Mouse (Mus musculus) embryonic facial prominence, embryonic 11.5 days (tissue): ENCODE data around the gene Soat1. TPM values are rescaled to one million over a fixed set of nuclear protein-coding genes. Genes with fewer than 3 reads are reported as not detected.

Experiments
- ATAC-seq: fragments of 200-750 bp; cut with Nextera tagmentation; replicated peaks from 2 replicates; pipeline ENCODE4 v1.8.0; 2017; ENCODE audit warnings: low read depth; ENCODE audit not compliant: insufficient number of reproducible peaks, low FRiP score, low TSS enrichment
- DNase-seq: peaks from one replicate; pipeline ENCODE4 v3.0.0-alpha.2; 2015; ENCODE audit warnings: low spot score
- H3K27ac ChIP-seq: fragments of 300-500 bp; sonication (generic); replicated peaks from 2 replicates; pipeline ENCODE4 v1.5.1; 2014; ENCODE audit warnings: mild to moderate bottlenecking, low read depth, low read length, control low read depth
- H3K27me3 ChIP-seq: fragments of 300-500 bp; sonication (generic); 2 replicates; pipeline ENCODE4 v1.6.1; 2014; ENCODE audit warnings: mild to moderate bottlenecking, low read length, moderate library complexity, mixed read lengths; ENCODE audit not compliant: control insufficient read depth, insufficient read depth
- H3K36me3 ChIP-seq: fragments of 300-500 bp; sonication (generic); replicated peaks from 2 replicates; pipeline ENCODE4 v1.6.1; 2014; ENCODE audit warnings: low read depth, mild to moderate bottlenecking, low read length, moderate library complexity, mixed read lengths; ENCODE audit not compliant: control insufficient read depth, insufficient read depth
- H3K4me1 ChIP-seq: fragments of 300-500 bp; sonication (generic); 2 replicates; pipeline ENCODE4 v1.6.1; 2014; ENCODE audit warnings: low read length, mixed read lengths; ENCODE audit not compliant: control insufficient read depth, insufficient read depth
- H3K4me2 ChIP-seq: fragments of 300-500 bp; sonication (generic); 2 replicates; pipeline ENCODE4 v1.6.1; 2014; ENCODE audit warnings: low read depth, mild to moderate bottlenecking, control low read depth, low read length, moderate library complexity
- H3K4me3 ChIP-seq: fragments of 300-500 bp; sonication (generic); 2 replicates; pipeline ENCODE4 v1.5.1; 2014; ENCODE audit warnings: low read depth, low read length, control low read depth
- H3K9ac ChIP-seq: fragments of 300-500 bp; sonication (generic); replicated peaks from 2 replicates; pipeline ENCODE4 v1.6.1; 2014; ENCODE audit warnings: mild to moderate bottlenecking, control low read depth, low read length
- H3K9me3 ChIP-seq: fragments of 300-500 bp; sonication (generic); replicated peaks from 2 replicates; pipeline ENCODE4 v1.6.1; 2016; ENCODE audit warnings: mild to moderate bottlenecking, low read length, inconsistent platforms, mixed read lengths; ENCODE audit not compliant: control insufficient read depth
- WGBS: fragments of 180-500 bp; shearing (Covaris S2); extraction: QIAGEN DNeasy Blood & Tissue Kit; methylation state at CpG from one replicate; pipeline ENCODE4 v1.1.7; 2014; 5-methylcytosine and 5-hydroxymethylcytosine counted together
- polyA plus RNA-seq: library from polyadenylated mRNA; unstranded; fragments of >200 nt; fragmentation: Nextera tagmentation; extraction: Ambion mirVana; gene quantifications from 2 replicates; pipeline ENCODE4 v1.2.1, GENCODE M21; 2014

Soat1 gene
- polyA plus RNA-seq, 1 experiment from 2014 or later, result 25.3 TPM

GRCm38 (mm10) chr1:156495025-156495424, 20.9 kb upstream of the Soat1 start:
- 80% methylated on average over 8 of the region's 8 CpGs for WGBS
- H3K4me1 ChIP-seq, result no peaks in the 10 kb centered on the region
- no peak for ATAC-seq

GRCm38 (mm10) chr1:156491226-156491796, 17.2 kb upstream of the Soat1 start:
- Histone ChIP-seq H3K4me1 (no peaks in the 10 kb centered on the region), H3K9ac (no peak overlapping the region), H3K36me3 (no peaks in the 10 kb centered on the region), H3K4me3 (no peak overlapping the region), H3K4me2 (no peak overlapping the region), H3K27ac (no peak overlapping the region), H3K9me3 (no peaks in the 10 kb centered on the region), H3K27me3 (no peaks in the 10 kb centered on the region)
- no peak for DNase-seq
- no peak for ATAC-seq
- WGBS, result 86% methylated on average over 4 of the region's 4 CpGs

More at GRCm38 (mm10) chr1:156495025-156495424, 20.9 kb upstream of the Soat1 start:
- no peak overlapping the region for H3K9ac ChIP-seq
- no peaks in the 10 kb centered on the region for H3K9me3 ChIP-seq
- H3K4me3 ChIP-seq, result no peak overlapping the region
- no peaks in the 10 kb centered on the region for H3K27me3 ChIP-seq
- H3K27ac ChIP-seq, result no peak overlapping the region
- H3K36me3 ChIP-seq, result no peaks in the 10 kb centered on the region
- no peak overlapping the region for H3K4me2 ChIP-seq
- no peak for DNase-seq

GRCm38 (mm10) chr1:156488031-156488430, 13.9 kb upstream of the Soat1 start:
- no peak for DNase-seq
- Histone ChIP-seq H3K4me2 (no peak overlapping the region), H3K27me3 (no peaks in the 10 kb centered on the region), H3K36me3 (no peaks in the 10 kb centered on the region), H3K4me1 (no peaks in the 10 kb centered on the region), H3K9me3 (no peaks in the 10 kb centered on the region), H3K4me3 (no peak overlapping the region), H3K9ac (no peak overlapping the region), H3K27ac (no peak overlapping the region)
- 88% methylated on average over 5 of the region's 5 CpGs for WGBS
- ATAC-seq, result no peak

DNA sequence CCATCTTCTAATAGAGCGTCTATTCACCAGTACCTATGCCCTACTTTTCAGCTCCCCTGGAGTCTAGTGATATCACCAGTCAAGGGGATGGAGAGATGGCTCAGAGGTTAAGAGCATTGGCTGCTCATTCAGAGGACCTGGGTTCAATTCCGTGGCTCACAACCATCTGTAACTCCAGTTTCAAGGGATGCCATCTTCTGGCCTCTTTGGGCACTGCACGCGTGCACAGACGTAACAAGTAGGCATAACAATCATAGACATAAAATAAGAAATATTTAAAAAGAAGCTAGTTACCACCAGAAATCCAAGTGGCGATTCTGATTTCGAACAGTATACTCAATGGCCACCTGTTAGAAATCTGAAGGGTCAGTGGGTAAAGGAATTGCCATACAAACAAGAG, 13.4 kb upstream of the Soat1 start:
- H3K36me3 ChIP-seq, result no peaks in the 10 kb centered on the region
- 91% methylated on average over 7 of the region's 7 CpGs for WGBS
- no peak for ATAC-seq

GRCm38 (mm10) chr1:156481826-156482225, 7.7 kb upstream of the Soat1 start:
- Histone ChIP-seq H3K27me3 (no peaks in the 10 kb centered on the region), H3K36me3 (no peaks in the 10 kb centered on the region), H3K4me3 (no peak overlapping the region), H3K27ac (no peak overlapping the region), H3K4me1 (no peaks in the 10 kb centered on the region), H3K4me2 (no peak overlapping the region), H3K9ac (no peak overlapping the region), H3K9me3 (no peaks in the 10 kb centered on the region)
- no peak for ATAC-seq
- DNase-seq, result no peak
- WGBS, result 84% methylated on average over 3 of the region's 3 CpGs

More for the DNA sequence above, 13.4 kb upstream of the Soat1 start:
- Histone ChIP-seq H3K27me3 (no peaks in the 10 kb centered on the region), H3K9me3 (no peaks in the 10 kb centered on the region), H3K4me1 (no peaks in the 10 kb centered on the region), H3K9ac (no peak overlapping the region), H3K4me3 (no peak overlapping the region), H3K4me2 (no peak overlapping the region), H3K27ac (no peak overlapping the region)
- no peak for DNase-seq

- no peak overlapping the region for H3K27ac ChIP-seq
- DNase-seq (no peak), ATAC-seq (no peak)
- no peak overlapping the region for H3K4me3 ChIP-seq
- no peaks in the 10 kb centered on the region for H3K36me3 ChIP-seq
- H3K27me3 ChIP-seq, result no peaks in the 10 kb centered on the region
- no peaks in the 10 kb centered on the region for H3K4me1 ChIP-seq
- no peak overlapping the region for H3K4me2 ChIP-seq
- WGBS, result 28% methylated on average over 7 of the region's 7 CpGs
- H3K9me3 ChIP-seq, result no peaks in the 10 kb centered on the region
- H3K9ac ChIP-seq, result no peak overlapping the region
These were observed 2.4 kb upstream of the Soat1 start for GRCm38 (mm10) chr1:156476535-156476934.

DNA sequence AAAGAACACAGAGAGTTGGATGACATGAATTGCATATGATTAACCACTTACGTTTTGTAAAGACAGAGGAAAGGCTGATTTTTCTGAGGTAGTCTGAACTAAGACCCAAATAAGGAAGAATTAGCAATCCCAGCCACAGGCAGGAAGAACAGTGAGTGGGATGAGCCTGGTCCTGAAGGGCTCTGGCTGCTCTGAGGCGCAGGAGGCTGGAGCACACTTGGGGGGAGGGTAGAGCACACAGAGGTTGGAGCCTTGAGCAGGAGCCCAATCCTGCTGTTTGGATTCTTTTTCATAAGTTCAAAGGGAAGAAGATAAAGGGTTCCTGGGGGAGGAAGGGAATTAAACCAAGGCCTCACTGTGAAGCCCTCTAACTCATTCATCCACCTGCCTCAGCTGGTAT, 1.9 kb upstream of the Soat1 start:
- ATAC-seq (no peak), DNase-seq (no peak)
- no peaks in the 10 kb centered on the region for H3K36me3 ChIP-seq
- H3K27ac ChIP-seq, result no peak overlapping the region
- H3K9ac ChIP-seq, result no peak overlapping the region
- no peaks in the 10 kb centered on the region for H3K4me1 ChIP-seq
- WGBS, result 23% methylated on average over 2 of the region's 2 CpGs
- no peaks in the 10 kb centered on the region for H3K9me3 ChIP-seq
- no peak overlapping the region for H3K4me2 ChIP-seq
- no peak overlapping the region for H3K4me3 ChIP-seq
- H3K27me3 ChIP-seq, result no peaks in the 10 kb centered on the region

DNA sequence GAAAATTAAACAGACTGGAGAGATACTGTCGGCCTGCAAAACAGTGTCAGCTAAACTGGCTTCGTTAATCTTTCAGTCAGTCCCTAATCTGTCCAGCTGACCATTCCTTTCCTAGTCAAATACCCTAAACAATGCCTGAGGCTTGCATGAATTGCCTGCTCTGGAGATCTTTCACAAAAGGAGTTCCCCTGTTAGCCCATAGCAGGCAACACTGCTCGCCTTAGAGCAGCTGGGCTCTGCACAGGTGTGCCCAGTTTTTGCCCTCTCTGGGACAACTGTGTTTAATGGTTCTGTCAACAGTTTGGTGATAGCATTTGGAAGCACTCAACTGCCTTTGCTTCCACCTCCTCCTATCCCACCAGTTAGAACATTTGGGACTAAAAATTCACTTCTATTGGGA, 723 bp upstream of the Soat1 start:
- no peaks in the 10 kb centered on the region for H3K9me3 ChIP-seq
- H3K4me1 ChIP-seq, result no peaks in the 10 kb centered on the region
- H3K36me3 ChIP-seq, result no peaks in the 10 kb centered on the region
- DNase-seq (no peak), ATAC-seq (no peak)
- no peak overlapping the region for H3K4me3 ChIP-seq
- no peak overlapping the region for H3K27ac ChIP-seq
- no peaks in the 10 kb centered on the region for H3K27me3 ChIP-seq
- 30% methylated on average over 3 of the region's 3 CpGs for WGBS
- no peak overlapping the region for H3K9ac ChIP-seq
- no peak overlapping the region for H3K4me2 ChIP-seq
